Mouse (Mus musculus) left cerebral cortex, adult 18-20 months (tissue): ENCODE measurements around the gene Arl1. TPM values are rescaled to one million over a fixed set of nuclear protein-coding genes. Genes with fewer than 3 reads are reported as not detected.
"Not testable (repeated sequence)": the region's sequence is repeated elsewhere in the genome, so short reads cannot be mapped to it uniquely, and the experiment has no call there.

Experiments
- DNase-seq, 2 experiments: peaks; one replicate each; pipeline ENCODE4 v3.0.0; 2021 to 2022; ENCODE audit warnings: low spot score in 2 of 2, mixed read lengths in 1 of 2
- long read RNA-seq, 2 experiments: library from polyadenylated mRNA; stranded (forward); transcript quantifications; one replicate each; pipeline ENCODE4 v2.0.0; 2021
- total RNA-seq, 2 experiments: library from RNA; stranded (reverse); gene quantifications; 2 replicates each; pipeline ENCODE4 v1.2.3; 2021

Arl1 gene
- total RNA-seq: 100 to 1,000 TPM; 143 to 144 TPM
- long read RNA-seq, experiment 1, transcript Arl1-202 (6 exons, 2,080 nt): major isoform, 317 of 336 reads
- long read RNA-seq, experiment 1, partial matches to known transcripts: 6 of 336 reads
- long read RNA-seq, experiment 1, other reads (novel, unspliced or antisense): 13 of 336 reads
- long read RNA-seq, experiment 2, transcript Arl1-202 (6 exons, 2,080 nt): major isoform, 286 of 304 reads
- long read RNA-seq, experiment 2, partial matches to known transcripts: 8 of 304 reads
- long read RNA-seq, experiment 2, other reads (novel, unspliced or antisense): 10 of 304 reads

- DNase-seq: peak; percentile 92 to 93
Measured at GRCm38 (mm10) chr10:88730571-88731495, at the start of gene Arl1. Gene Arl1 (plus strand): TSS chr10:88730858.

- no peak for DNase-seq
Measured at GRCm38 (mm10) chr10:88682904-88683563, 47.6 kb upstream of the Arl1 start.

- no peak for DNase-seq
Measured at GRCm38 (mm10) chr10:88684925-88685324, 45.7 kb upstream of the Arl1 start, which contains the start of gene Spic. Gene Spic (minus strand): TSS chr10:88685015.

- DNase-seq: no peak
Measured at GRCm38 (mm10) chr10:88700938-88701337, 29.7 kb upstream of the Arl1 start.

GRCm38 (mm10) chr10:88708671-88709523, 21.8 kb upstream of the Arl1 start:
- DNase-seq: peak; percentile 57 to 63

GRCm38 (mm10) chr10:88712359-88712758, 18.3 kb upstream of the Arl1 start:
- DNase-seq: no peak

- no peak for DNase-seq
Measured at GRCm38 (mm10) chr10:88714744-88715143, 15.9 kb upstream of the Arl1 start.

GRCm38 (mm10) chr10:88715621-88716020, 15.0 kb upstream of the Arl1 start:
- DNase-seq: no peak

GRCm38 (mm10) chr10:88716986-88717755, 13.5 kb upstream of the Arl1 start:
- DNase-seq: no peak

- DNase-seq: no peak
Measured at GRCm38 (mm10) chr10:88717756-88718025, 13.0 kb upstream of the Arl1 start.

- no peak for DNase-seq
Measured at GRCm38 (mm10) chr10:88719618-88720017, 11.0 kb upstream of the Arl1 start.

GRCm38 (mm10) chr10:88725343-88725742, 5.3 kb upstream of the Arl1 start:
- no peak for DNase-seq

GRCm38 (mm10) chr10:88727128-88727527, 3.5 kb upstream of the Arl1 start:
- DNase-seq: peak; percentile 68

GRCm38 (mm10) chr10:88728166-88728565, 2.5 kb upstream of the Arl1 start:
- no peak for DNase-seq

GRCm38 (mm10) chr10:88731496-88732308, 1.0 kb downstream of the Arl1 start:
- peak in 1 of 2 experiments; percentile 6 for DNase-seq

- no peak for DNase-seq
Measured at GRCm38 (mm10) chr10:88732309-88732622, 1.6 kb downstream of the Arl1 start.

- DNase-seq: not testable (repeated sequence)
Measured at GRCm38 (mm10) chr10:88739074-88739473, 8.4 kb downstream of the Arl1 start.

GRCm38 (mm10) chr10:88739818-88740217, 9.2 kb downstream of the Arl1 start:
- DNase-seq: no peak

- no peak for DNase-seq
Measured at GRCm38 (mm10) chr10:88740781-88741180, 10.1 kb downstream of the Arl1 start.
